Mouse (Mus musculus) forebrain, embryonic 11.5 days (tissue): ENCODE data around the gene Ccdc85c. TPM values are rescaled to one million over a fixed set of nuclear protein-coding genes. Genes with fewer than 3 reads are reported as not detected.
A peak's percentile ranks its signal among the peaks of the same experiment; 100 is the strongest.

Experiments
- ATAC-seq: fragments of 200-750 bp; cut with Nextera tagmentation; replicated peaks from 2 replicates; pipeline ENCODE4 v1.8.0; 2017; ENCODE audit warnings: moderate TSS enrichment; ENCODE audit not compliant: low FRiP score
- DNase-seq: peaks from one replicate; pipeline ENCODE4 v3.0.0-alpha.2; 2017; ENCODE audit warnings: low spot score
- H3K27ac ChIP-seq: fragments of 300-500 bp; sonication (generic); 2 replicates; pipeline ENCODE4 v1.5.1; 2014; ENCODE audit warnings: low read depth, low read length
- H3K27me3 ChIP-seq: fragments of 300-500 bp; sonication (generic); 2 replicates; pipeline ENCODE4 v1.6.1; 2014; ENCODE audit warnings: mild to moderate bottlenecking, low read length, mixed read lengths; ENCODE audit not compliant: control insufficient read depth, insufficient read depth
- H3K36me3 ChIP-seq: fragments of 300-500 bp; sonication (generic); 2 replicates; pipeline ENCODE4 v1.6.1; 2014; ENCODE audit warnings: mild to moderate bottlenecking, low read length, moderate library complexity, mixed read lengths; ENCODE audit not compliant: control insufficient read depth, insufficient read depth
- H3K4me1 ChIP-seq: fragments of 300-500 bp; sonication (generic); replicated peaks from 2 replicates; pipeline ENCODE4 v1.6.1; 2014; ENCODE audit warnings: low read length, mixed read lengths; ENCODE audit not compliant: control insufficient read depth, insufficient read depth
- H3K4me2 ChIP-seq: fragments of 300-500 bp; sonication (generic); 2 replicates; pipeline ENCODE4 v1.6.1; 2014; ENCODE audit warnings: low read depth, mild to moderate bottlenecking, low read length, moderate library complexity, mixed read lengths; ENCODE audit not compliant: severe bottlenecking
- H3K4me3 ChIP-seq: fragments of 300-500 bp; sonication (generic); 2 replicates; pipeline ENCODE4 v1.5.1; 2014; ENCODE audit warnings: low read depth, low read length
- H3K9ac ChIP-seq: fragments of 300-500 bp; sonication (generic); 2 replicates; pipeline ENCODE4 v1.6.1; 2014; ENCODE audit warnings: low read length
- H3K9me3 ChIP-seq: fragments of 300-500 bp; sonication (generic); 2 replicates; pipeline ENCODE4 v1.6.1; 2016; ENCODE audit warnings: low read length, mixed read lengths; ENCODE audit not compliant: control insufficient read depth
- WGBS: fragments of 180-500 bp; shearing (Covaris S2); extraction: QIAGEN DNeasy Blood & Tissue Kit; methylation state at CpG from one replicate; pipeline ENCODE4 v1.1.7; 2014; 5-methylcytosine and 5-hydroxymethylcytosine counted together
- polyA plus RNA-seq: library from polyadenylated mRNA; unstranded; fragments of >200 nt; fragmentation: Nextera tagmentation; extraction: Ambion mirVana; gene quantifications from 2 replicates; pipeline ENCODE4 v1.2.1, GENCODE M21; 2014

Ccdc85c gene
- polyA plus RNA-seq, 1 experiment from 2014 or later = 18.8 TPM

- 50% methylated on average over 6 of the region's 6 CpGs for WGBS
- Histone ChIP-seq H3K27ac (no peak overlapping the region), H3K9me3 (no peaks in the 10 kb centered on the region), H3K4me2 (no peak overlapping the region), H3K9ac (no peak overlapping the region), H3K36me3 (no peaks in the 10 kb centered on the region), H3K4me3 (no peak overlapping the region), H3K27me3 (no peaks in the 10 kb centered on the region; the same call in 1 of the 2 replicates), H3K4me1 (peaks cover 9% of the 10 kb centered on the region)
- DNase-seq (no peak), ATAC-seq (no peak)
These were observed 37.2 kb upstream of the Ccdc85c start for GRCm38 (mm10) chr12:108312432-108312851.

- no peaks in the 10 kb centered on the region for H3K9me3 ChIP-seq
- no peak for DNase-seq
- no peak overlapping the region for H3K27ac ChIP-seq
- no peaks in the 10 kb centered on the region; the same call in 1 of the 2 replicates for H3K27me3 ChIP-seq
- no peak overlapping the region for H3K4me2 ChIP-seq
- H3K36me3 ChIP-seq = no peaks in the 10 kb centered on the region
- no peak for ATAC-seq
- H3K4me3 ChIP-seq = no peak overlapping the region
- 94% methylated on average over 27 of the region's 27 CpGs for whole genome bisulfite sequencing
- H3K4me1 ChIP-seq = peaks cover 2% of the 10 kb centered on the region; the same call in 1 of the 2 replicates
- H3K9ac ChIP-seq = no peak overlapping the region
These were observed 36.6 kb upstream of the Ccdc85c start for GRCm38 (mm10) chr12:108311741-108312290.

GRCm38 (mm10) chr12:108310456-108311027, 35.3 kb upstream of the Ccdc85c start:
- no peak for DNase-seq
- H3K36me3 ChIP-seq = no peaks in the 10 kb centered on the region
- H3K27ac ChIP-seq = no peak overlapping the region
- no peaks in the 10 kb centered on the region for H3K9me3 ChIP-seq
- 88% methylated on average over 7 of the region's 7 CpGs for WGBS
- no peak overlapping the region for H3K4me2 ChIP-seq
- ATAC-seq = no peak
- H3K4me3 ChIP-seq = no peak overlapping the region
- peaks cover 6% of the 10 kb centered on the region for H3K4me1 ChIP-seq
- peaks cover 2% of the 10 kb centered on the region; the same call in 1 of the 2 replicates for H3K27me3 ChIP-seq
- H3K9ac ChIP-seq = no peak overlapping the region

GRCm38 (mm10) chr12:108310041-108310440, 34.8 kb upstream of the Ccdc85c start:
- no peak overlapping the region for H3K9ac ChIP-seq
- 86% methylated on average over 4 of the region's 4 CpGs for WGBS
- H3K4me2 ChIP-seq = no peak overlapping the region
- H3K4me1 ChIP-seq = peaks cover 6% of the 10 kb centered on the region
- peaks cover 3% of the 10 kb centered on the region; the same call in 1 of the 2 replicates for H3K27me3 ChIP-seq
- DNase-seq = no peak
- no peak for ATAC-seq
- no peaks in the 10 kb centered on the region for H3K9me3 ChIP-seq
- no peaks in the 10 kb centered on the region for H3K36me3 ChIP-seq
- H3K27ac ChIP-seq = no peak overlapping the region
- no peak overlapping the region for H3K4me3 ChIP-seq

GRCm38 (mm10) chr12:108309116-108309794, 34.0 kb upstream of the Ccdc85c start:
- ATAC-seq = no peak
- 77% methylated on average over 7 of the region's 8 CpGs for WGBS
- H3K4me1 ChIP-seq = peaks cover 6% of the 10 kb centered on the region

GRCm38 (mm10) chr12:108308363-108308856, 33.2 kb upstream of the Ccdc85c start:
- Histone ChIP-seq H3K4me3 (no peak overlapping the region), H3K4me1 (peaks cover 6% of the 10 kb centered on the region), H3K4me2 (no peak overlapping the region), H3K9ac (no peak overlapping the region), H3K36me3 (no peaks in the 10 kb centered on the region), H3K27me3 (peaks cover 3% of the 10 kb centered on the region; the same call in 1 of the 2 replicates), H3K9me3 (no peaks in the 10 kb centered on the region), H3K27ac (no peak overlapping the region)
- ATAC-seq = no peak
- 90% methylated on average over 16 of the region's 16 CpGs for WGBS
- DNase-seq = no peak

More at GRCm38 (mm10) chr12:108309116-108309794, 34.0 kb upstream of the Ccdc85c start:
- DNase-seq = no peak
- Histone ChIP-seq H3K9me3 (no peaks in the 10 kb centered on the region), H3K4me3 (no peak overlapping the region), H3K4me2 (no peak overlapping the region), H3K27me3 (peaks cover 3% of the 10 kb centered on the region; the same call in 1 of the 2 replicates), H3K27ac (no peak overlapping the region), H3K36me3 (no peaks in the 10 kb centered on the region), H3K9ac (no peak overlapping the region)

GRCm38 (mm10) chr12:108307553-108307952, 32.3 kb upstream of the Ccdc85c start:
- H3K27ac ChIP-seq = no peak overlapping the region
- 27% methylated on average over 14 of the region's 14 CpGs for WGBS
- H3K4me3 ChIP-seq = no peak overlapping the region
- H3K4me2 ChIP-seq = no peak overlapping the region
- DNase-seq = peak; percentile 81
- no peak overlapping the region for H3K9ac ChIP-seq
- H3K27me3 ChIP-seq = peaks cover 3% of the 10 kb centered on the region; the same call in 1 of the 2 replicates
- no peaks in the 10 kb centered on the region for H3K9me3 ChIP-seq
- ATAC-seq = no peak
- no peaks in the 10 kb centered on the region for H3K36me3 ChIP-seq
- peaks cover 6% of the 10 kb centered on the region for H3K4me1 ChIP-seq

GRCm38 (mm10) chr12:108305812-108306794, 30.9 kb upstream of the Ccdc85c start, which contains the start of gene Hhipl1:
Gene Hhipl1 (plus strand): TSS chr12:108306270.
- Histone ChIP-seq H3K27ac (no peak within 1 kb of the TSS), H3K27me3 (peaks cover 3% of the 10 kb centered on the region; the same call in 1 of the 2 replicates), H3K9ac (peak within 1 kb of the TSS; percentile 84), H3K36me3 (no peaks in the 10 kb centered on the region), H3K4me1 (peaks cover 6% of the 10 kb centered on the region), H3K4me2 (peak within 1 kb of the TSS; percentile 95), H3K9me3 (no peaks in the 10 kb centered on the region), H3K4me3 (peak within 1 kb of the TSS; percentile 50)
- 4% methylated on average over 66 of the region's 67 CpGs for WGBS
- ATAC-seq (peak; percentile 67), DNase-seq (peak; percentile 75)
